Mouse (Mus musculus) hindbrain, embryonic 14.5 days (tissue): ENCODE results near the gene Vmn2r88. TPM values are rescaled to one million over a fixed set of nuclear protein-coding genes. Genes with fewer than 3 reads are reported as not detected.
"Not testable (repeated sequence)": the region's sequence is repeated elsewhere in the genome, so short reads cannot be mapped to it uniquely, and the experiment has no call there.

Source experiments
- ATAC-seq: fragments of 200-750 bp; cut with Nextera tagmentation; 2 replicates; pipeline ENCODE4 v1.8.0; 2017; ENCODE audit warnings: moderate number of reproducible peaks, mild to moderate bottlenecking, moderate TSS enrichment, moderate library complexity; ENCODE audit not compliant: low FRiP score
- DNase-seq: peaks from one replicate; pipeline ENCODE4 v3.0.0-alpha.2; 2015; ENCODE audit warnings: low spot score
- H3K27ac ChIP-seq: fragments of 300-500 bp; sonication (generic); 2 replicates; pipeline ENCODE4 v1.5.1; 2014; ENCODE audit warnings: mild to moderate bottlenecking, moderate library complexity
- H3K27me3 ChIP-seq: fragments of 300-500 bp; sonication (generic); 2 replicates; pipeline ENCODE4 v1.6.1; 2014; ENCODE audit warnings: mild to moderate bottlenecking, low read length, mixed read lengths; ENCODE audit not compliant: control insufficient read depth, insufficient read depth
- H3K36me3 ChIP-seq: fragments of 300-500 bp; sonication (generic); replicated peaks from 2 replicates; pipeline ENCODE4 v1.6.1; 2014; ENCODE audit not compliant: control insufficient read depth, insufficient read depth
- H3K4me1 ChIP-seq: fragments of 300-500 bp; sonication (generic); replicated peaks from 2 replicates; pipeline ENCODE4 v1.6.1; 2014; ENCODE audit warnings: antibody characterized with exemption, low read length, mixed read lengths; ENCODE audit not compliant: control insufficient read depth, insufficient read depth
- H3K4me2 ChIP-seq: fragments of 300-500 bp; sonication (generic); replicated peaks from 2 replicates; pipeline ENCODE4 v1.6.1; 2014; ENCODE audit warnings: mild to moderate bottlenecking, moderate library complexity
- H3K4me3 ChIP-seq: fragments of 300-500 bp; sonication (generic); replicated peaks from 2 replicates; pipeline ENCODE4 v1.5.1; 2014; ENCODE audit warnings: mild to moderate bottlenecking, low read length
- H3K9ac ChIP-seq: fragments of 300-500 bp; sonication (generic); 2 replicates; pipeline ENCODE4 v1.6.1; 2014
- H3K9me3 ChIP-seq: fragments of 300-500 bp; sonication (generic); 2 replicates; pipeline ENCODE4 v1.6.1; 2016; ENCODE audit warnings: low read length; ENCODE audit not compliant: control insufficient read depth
- WGBS: fragments of 180-500 bp; shearing (Covaris S2); extraction: QIAGEN DNeasy Blood & Tissue Kit; methylation state at CpG from one replicate; pipeline ENCODE4 v1.1.7; 2014; 5-methylcytosine and 5-hydroxymethylcytosine counted together
- polyA plus RNA-seq: library from polyadenylated mRNA; unstranded; fragments of >200 nt; fragmentation: Nextera tagmentation; extraction: Ambion mirVana; gene quantifications from 2 replicates; pipeline ENCODE4 v1.2.1, GENCODE M21; 2014

Vmn2r88 gene
- polyA plus RNA-seq = not detected in 2 replicates

- H3K4me3 ChIP-seq = no peak within 1 kb of the TSS
- no peak within 1 kb of the TSS for H3K9ac ChIP-seq
- H3K4me2 ChIP-seq = no peak within 1 kb of the TSS
- H3K9me3 ChIP-seq = no peaks in the 10 kb centered on the region
- ATAC-seq (no peak), DNase-seq (no peak)
- no peaks in the 10 kb centered on the region for H3K4me1 ChIP-seq
- no peaks in the 10 kb centered on the region for H3K36me3 ChIP-seq
- no peaks in the 10 kb centered on the region for H3K27me3 ChIP-seq
- no peak within 1 kb of the TSS for H3K27ac ChIP-seq
- WGBS = 83% methylated on average over 1 of the region's 1 CpGs
These were observed at the start of gene Vmn2r88 for GRCm38 (mm10) chr14:51410520-51410919. Gene Vmn2r88 (plus strand): TSS chr14:51410820.

GRCm38 (mm10) chr14:51361456-51361855, 49.2 kb upstream of the Vmn2r88 start, which contains the start of gene Gm7247:
Gene Gm7247 (plus strand): TSS chr14:51361756.
- Histone ChIP-seq H3K4me2 (no peak within 1 kb of the TSS), H3K27me3 (peaks cover 3% of the 10 kb centered on the region; the same call in 1 of the 2 replicates), H3K4me3 (no peak within 1 kb of the TSS), H3K9ac (no peak within 1 kb of the TSS), H3K9me3 (no peaks in the 10 kb centered on the region), H3K36me3 (no peaks in the 10 kb centered on the region), H3K27ac (no peak within 1 kb of the TSS), H3K4me1 (no peaks in the 10 kb centered on the region)
- WGBS = 82% methylated on average over 1 of the region's 1 CpGs
- no peak for DNase-seq
- no peak for ATAC-seq

GRCm38 (mm10) chr14:51382805-51383204, 27.8 kb upstream of the Vmn2r88 start:
- Histone ChIP-seq H3K4me3 (no peak overlapping the region), H3K9me3 (peaks cover 18% of the 10 kb centered on the region), H3K27me3 (no peaks in the 10 kb centered on the region), H3K9ac (no peak overlapping the region), H3K4me1 (no peaks in the 10 kb centered on the region), H3K27ac (no peak overlapping the region), H3K4me2 (no peak overlapping the region), H3K36me3 (no peaks in the 10 kb centered on the region)
- ATAC-seq (no peak), DNase-seq (no peak)
- whole genome bisulfite sequencing = 98% methylated on average over 20 of the region's 20 CpGs

- Histone ChIP-seq H3K27ac (no peak overlapping the region), H3K4me3 (no peak overlapping the region), H3K9ac (no peak overlapping the region), H3K27me3 (no peaks in the 10 kb centered on the region), H3K4me2 (no peak overlapping the region), H3K36me3 (no peaks in the 10 kb centered on the region), H3K9me3 (peaks cover 18% of the 10 kb centered on the region), H3K4me1 (no peaks in the 10 kb centered on the region)
- WGBS = 97% methylated on average over 10 of the region's 10 CpGs
- ATAC-seq = no peak
- DNase-seq = peak; percentile 23
These were observed 26.3 kb upstream of the Vmn2r88 start for GRCm38 (mm10) chr14:51384351-51384750.

- DNase-seq = peak; percentile 45
These were observed 24.9 kb upstream of the Vmn2r88 start for GRCm38 (mm10) chr14:51385741-51386140.

GRCm38 (mm10) chr14:51387768-51388167, 22.9 kb upstream of the Vmn2r88 start:
- DNase-seq (no peak), ATAC-seq (no peak)
- Histone ChIP-seq H3K4me1 (no peaks in the 10 kb centered on the region), H3K4me3 (no peak overlapping the region), H3K9ac (no peak overlapping the region), H3K4me2 (no peak overlapping the region), H3K27ac (no peak overlapping the region), H3K27me3 (no peaks in the 10 kb centered on the region), H3K36me3 (no peaks in the 10 kb centered on the region), H3K9me3 (peaks cover 17% of the 10 kb centered on the region)
- WGBS = 95% methylated on average over 8 of the region's 8 CpGs

More at GRCm38 (mm10) chr14:51385741-51386140, 24.9 kb upstream of the Vmn2r88 start:
- ATAC-seq = peak; percentile 88
- Histone ChIP-seq H3K27me3 (no peaks in the 10 kb centered on the region), H3K9ac (no peak overlapping the region), H3K27ac (no peak overlapping the region), H3K4me3 (no peak overlapping the region), H3K9me3 (peaks cover 18% of the 10 kb centered on the region), H3K36me3 (no peaks in the 10 kb centered on the region), H3K4me1 (no peaks in the 10 kb centered on the region), H3K4me2 (no peak overlapping the region)
- WGBS = 64% methylated on average over 4 of the region's 4 CpGs

- WGBS = 94% methylated on average over 9 of the region's 9 CpGs
- no peak for DNase-seq
- no peak for ATAC-seq
These were observed 22.4 kb upstream of the Vmn2r88 start for GRCm38 (mm10) chr14:51388222-51388621.

GRCm38 (mm10) chr14:51423885-51424284, 13.3 kb downstream of the Vmn2r88 start:
- WGBS = 68% methylated on average over 2 of the region's 2 CpGs

More at GRCm38 (mm10) chr14:51388222-51388621, 22.4 kb upstream of the Vmn2r88 start:
- Histone ChIP-seq H3K4me1 (no peaks in the 10 kb centered on the region), H3K9me3 (peaks cover 13% of the 10 kb centered on the region), H3K9ac (no peak overlapping the region), H3K36me3 (no peaks in the 10 kb centered on the region), H3K4me2 (no peak overlapping the region), H3K4me3 (no peak overlapping the region), H3K27ac (no peak overlapping the region), H3K27me3 (no peaks in the 10 kb centered on the region)

GRCm38 (mm10) chr14:51430138-51430537, 19.5 kb downstream of the Vmn2r88 start:
- not testable (repeated sequence) for H3K27me3 ChIP-seq, H3K4me3 ChIP-seq, H3K4me2 ChIP-seq, DNase-seq, H3K36me3 ChIP-seq, H3K27ac ChIP-seq, H3K9me3 ChIP-seq, H3K9ac ChIP-seq, H3K4me1 ChIP-seq, ATAC-seq

More at GRCm38 (mm10) chr14:51423885-51424284, 13.3 kb downstream of the Vmn2r88 start:
- H3K4me1 ChIP-seq = no peaks in the 10 kb centered on the region
- H3K27ac ChIP-seq = no peak overlapping the region
- H3K4me2 ChIP-seq = no peak overlapping the region
- ATAC-seq (no peak), DNase-seq (no peak)
- no peak overlapping the region for H3K4me3 ChIP-seq
- no peak overlapping the region for H3K9ac ChIP-seq
- no peaks in the 10 kb centered on the region for H3K36me3 ChIP-seq
- H3K27me3 ChIP-seq = no peaks in the 10 kb centered on the region
- no peaks in the 10 kb centered on the region for H3K9me3 ChIP-seq

- Histone ChIP-seq H3K27me3 (no peaks in the 10 kb centered on the region), H3K9ac (no peak overlapping the region), H3K4me3 (no peak overlapping the region), H3K9me3 (peaks cover 22% of the 10 kb centered on the region; the same call in 1 of the 2 replicates), H3K4me2 (no peak overlapping the region), H3K36me3 (no peaks in the 10 kb centered on the region), H3K27ac (no peak overlapping the region), H3K4me1 (no peaks in the 10 kb centered on the region)
- ATAC-seq (no peak; the same call in 1 of the 2 replicates), DNase-seq (no peak)
- WGBS = 96% methylated on average over 16 of the region's 16 CpGs
These were observed 23.9 kb downstream of the Vmn2r88 start for GRCm38 (mm10) chr14:51434546-51434945.
